8 mouse cellular contexts compared by ENCODE assay signal in the genomic region with DNA sequence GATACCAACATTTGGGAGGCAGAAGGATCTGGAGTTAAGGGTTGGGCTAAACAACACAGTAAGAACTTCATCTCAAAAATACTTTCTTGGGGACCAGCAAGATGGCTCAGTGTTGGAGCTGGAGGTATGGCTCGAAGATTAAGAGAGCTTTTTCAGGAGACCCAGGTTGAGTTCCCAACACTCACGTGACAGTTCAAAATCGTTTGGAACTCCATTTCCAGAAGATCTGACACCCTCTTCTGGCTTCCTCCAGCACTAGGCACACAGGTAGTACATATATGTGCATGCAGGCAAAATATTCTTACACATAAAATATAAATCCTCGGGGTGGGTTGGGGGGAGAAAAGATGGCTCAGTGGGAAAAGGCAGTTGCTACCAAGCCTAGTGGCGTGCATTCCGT. TPM values are rescaled to one million over a fixed set of nuclear protein-coding genes. Genes with fewer than 3 reads are reported as not detected.
DNase-seq lines count a peak whose midpoint lies in the region; ATAC-seq and TF ChIP-seq lines count a peak whose summit lies in the region.
"Had no signal": no experiment of that assay in that cellular context is flagged by ENCODE, and none has a peak within 500 bp of the region (broad histone marks: within the 10 kb centered on the region; RNA-seq: fewer than 3 reads in every experiment).

No protein-coding gene starts in this region.

- no peak for TF ChIP-seq CTCF in testis, adult 2 months (IDR thresholded peaks at IDR 0.05; ENCODE audit: control insufficient read depth, insufficient read depth, insufficient replicate concordance, low read depth, low read length)

- H3K4me1 ChIP-seq in testis, adult 2 months (ENCODE audit: control insufficient read depth, insufficient read depth, low read length) = peaks cover 4% of the 10 kb centered on the region
- H3K4me1 ChIP-seq in forebrain, embryonic 13.5 days = peaks cover 38% of the 10 kb centered on the region
- peaks cover 13% of the 10 kb centered on the region for H3K4me1 ChIP-seq in liver, embryonic 11.5 days (replicated peaks; ENCODE audit: control insufficient read depth, insufficient read depth, low read length)

- WGBS in forebrain, embryonic 13.5 days = 79% methylated on average over 6 of the region's 6 CpGs
- 69% methylated on average over 6 of the region's 6 CpGs for WGBS in liver, embryonic 11.5 days

- ATAC-seq in forebrain, embryonic 13.5 days = no peak
- no peak for ATAC-seq in liver, embryonic 11.5 days (replicated peaks; ENCODE audit: low FRiP score)

- no peak for DNase-seq in testis, postnatal 14 days (ENCODE audit: low spot score)
- DNase-seq in liver, embryonic 11.5 days (ENCODE audit: low spot score) = no peak
- no peak for DNase-seq in Muller cell, postnatal 12 days (ENCODE audit: inconsistent ontology term)
- no peak for DNase-seq in cerebellum, adult 9-11 months
- no peak for DNase-seq in left cerebral cortex, adult 8-10 months (ENCODE audit: low spot score in 2 of 2)

- peak overlapping the region; percentile 76 for H3K4me3 ChIP-seq in testis, adult 2 months (ENCODE audit: control insufficient read depth, low read depth, low read length)
- peak overlapping the region; percentile 73 for H3K4me3 ChIP-seq in forebrain, embryonic 13.5 days
- H3K4me3 ChIP-seq in liver, embryonic 11.5 days (ENCODE audit: low read depth, low read length) = peak overlapping the region; percentile 70

- no peaks in the 10 kb centered on the region for H3K9me3 ChIP-seq in forebrain, embryonic 13.5 days (replicated peaks)
- no peaks in the 10 kb centered on the region for H3K9me3 ChIP-seq in liver, embryonic 11.5 days (ENCODE audit: control insufficient read depth, low read length)

- no peaks in the 10 kb centered on the region for H3K27me3 ChIP-seq in testis, adult 2 months (ENCODE audit: control insufficient read depth, insufficient read depth, low read length)
- no peaks in the 10 kb centered on the region for H3K27me3 ChIP-seq in forebrain, embryonic 13.5 days
- H3K27me3 ChIP-seq in liver, embryonic 11.5 days (replicated peaks; ENCODE audit: control insufficient read depth, insufficient read depth, low read length) = no peaks in the 10 kb centered on the region

- 0 out of 2 replicates have a peak overlapping the region, but pooled peaks have one; percentile 29 for H3K27ac ChIP-seq in testis, adult 2 months (ENCODE audit: control insufficient read depth, insufficient read depth, low read depth, low read length)
- H3K27ac ChIP-seq in forebrain, embryonic 13.5 days = no peak overlapping the region
- no peak overlapping the region for H3K27ac ChIP-seq in liver, embryonic 11.5 days (ENCODE audit: low read depth, low read length)

- H3K9ac ChIP-seq in forebrain, embryonic 13.5 days = peak overlapping the region; percentile 84
- H3K9ac ChIP-seq in liver, embryonic 11.5 days (ENCODE audit: low read depth, low read length) = peak overlapping the region; percentile 70

- no peak for TF ChIP-seq POLR2A in testis, adult 2 months (IDR thresholded peaks at IDR 0.05; ENCODE audit: control insufficient read depth, low read depth, low read length)

- no peaks in the 10 kb centered on the region for H3K36me3 ChIP-seq in testis, adult 2 months (ENCODE audit: control insufficient read depth, insufficient read depth, low read length)
- peaks cover 12% of the 10 kb centered on the region for H3K36me3 ChIP-seq in forebrain, embryonic 13.5 days (ENCODE audit: poor library complexity, severe bottlenecking)
- no peaks in the 10 kb centered on the region; the same call in 1 of the 2 replicates for H3K36me3 ChIP-seq in liver, embryonic 11.5 days (ENCODE audit: control insufficient read depth, insufficient read depth, low read length)

- peak overlapping the region; percentile 83 for H3K4me2 ChIP-seq in forebrain, embryonic 13.5 days
- H3K4me2 ChIP-seq in liver, embryonic 11.5 days = peak overlapping the region; percentile 78

RNA-seq across cellular contexts. Expression of a gene that starts 0.8 kb away (rescaled TPM):
- 5.5 and 7.4 TPM in 2 replicates for polyA plus RNA-seq in testis, adult 2 months (2012; rRNA removed)
- 1.8 and 2.1 TPM in 2 replicates for polyA plus RNA-seq in forebrain, embryonic 13.5 days (2015; fragmentation: Nextera tagmentation; extraction: Ambion mirVana)
- polyA plus RNA-seq in liver, embryonic 11.5 days (2014; fragmentation: Nextera tagmentation; extraction: Ambion mirVana) = 0.71 and 0.81 TPM in 2 replicates
- total RNA-seq in left cerebral cortex, adult 8-10 months (2022) = 1 to 10 TPM in 3 of 4 experiments, under 1 TPM in 1; 0.63 to 2.4 (median 1.5) TPM

RNA-seq across cellular contexts. Expression of a gene that starts 1.1 kb away (rescaled TPM):
- polyA plus RNA-seq in testis, adult 2 months (2012; rRNA removed) = 47.9 and 54.6 TPM in 2 replicates
- 46.3 and 47.3 TPM in 2 replicates for polyA plus RNA-seq in forebrain, embryonic 13.5 days (2015; fragmentation: Nextera tagmentation; extraction: Ambion mirVana)
- 19.5 and 24.6 TPM in 2 replicates for polyA plus RNA-seq in liver, embryonic 11.5 days (2014; fragmentation: Nextera tagmentation; extraction: Ambion mirVana)
- 10 to 100 TPM; 20.4 to 28.8 (median 24.4) TPM for total RNA-seq in left cerebral cortex, adult 8-10 months (2022)

RNA-seq across cellular contexts. Expression of a gene that starts 1.1 kb away (rescaled TPM):
- 34.9 and 38.0 TPM in 2 replicates for polyA plus RNA-seq in testis, adult 2 months (2012; rRNA removed)
- 30.7 TPM in 2 replicates for polyA plus RNA-seq in forebrain, embryonic 13.5 days (2015; fragmentation: Nextera tagmentation; extraction: Ambion mirVana)
- 16.4 and 16.7 TPM in 2 replicates for polyA plus RNA-seq in liver, embryonic 11.5 days (2014; fragmentation: Nextera tagmentation; extraction: Ambion mirVana)
- 10 to 100 TPM; 45.4 to 51.5 (median 47.8) TPM for total RNA-seq in left cerebral cortex, adult 8-10 months (2022)

RNA-seq across cellular contexts. Expression of a gene that starts 16.6 kb away (rescaled TPM):
- not detected in 2 replicates for polyA plus RNA-seq in testis, adult 2 months (2012; rRNA removed)
- not detected in 2 replicates for polyA plus RNA-seq in forebrain, embryonic 13.5 days (2015; fragmentation: Nextera tagmentation; extraction: Ambion mirVana)
- not detected in 2 replicates for polyA plus RNA-seq in liver, embryonic 11.5 days (2014; fragmentation: Nextera tagmentation; extraction: Ambion mirVana)
- total RNA-seq in left cerebral cortex, adult 8-10 months (2022) = 1 to 10 TPM in 3 of 4 experiments, under 1 TPM in 1; 0.61 to 2.4 (median 1.3) TPM

RNA-seq across cellular contexts. Expression of a gene that starts 35.2 kb away (rescaled TPM):
- 6.7 and 9.4 TPM in 2 replicates for polyA plus RNA-seq in testis, adult 2 months (2012; rRNA removed)
- 0.23 and 0.53 TPM in 2 replicates for polyA plus RNA-seq in forebrain, embryonic 13.5 days (2015; fragmentation: Nextera tagmentation; extraction: Ambion mirVana)
- polyA plus RNA-seq in liver, embryonic 11.5 days (2014; fragmentation: Nextera tagmentation; extraction: Ambion mirVana) = 0.38 and 1.1 TPM in 2 replicates
- under 1 TPM in 3 of 4 experiments, not detected in 1; 0.25 to 0.46 (median 0.26) TPM for total RNA-seq in left cerebral cortex, adult 8-10 months (2022)
- total RNA-seq: common myeloid progenitor, adult 5-6 weeks had no signal
